Mouse (Mus musculus): Measurements from ENCODE around the gene Calhm1. TPM values are rescaled to one million over a fixed set of nuclear protein-coding genes. Genes with fewer than 3 reads are reported as not detected.
"Not testable (repeated sequence)": the region's sequence is repeated elsewhere in the genome, so short reads cannot be mapped to it uniquely, and the experiment has no call there.

Calhm1 gene
- total RNA-seq, 2 experiments from 2014 or later: not detected

DNA sequence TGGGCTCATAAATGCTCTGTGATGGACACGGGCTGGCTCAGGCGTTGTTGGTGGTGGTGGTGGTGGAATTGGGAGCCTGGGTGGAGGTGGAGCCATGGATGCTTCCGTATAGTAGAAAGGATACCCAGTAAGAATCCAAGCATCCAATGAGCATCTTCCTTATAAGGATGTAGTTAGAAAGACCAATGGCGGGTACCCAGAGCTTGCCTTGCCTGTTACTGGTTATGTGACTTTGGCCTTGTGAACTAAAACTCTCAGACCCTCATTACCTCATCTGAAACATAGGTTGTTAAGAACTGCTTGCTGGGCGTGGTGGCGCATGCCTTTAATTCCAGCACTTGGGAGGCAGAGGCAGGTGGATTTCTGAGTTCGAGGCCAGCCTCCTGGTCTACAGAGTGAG is 9.7 kb upstream of the Calhm1 start:
- DNase-seq: no peak

DNA sequence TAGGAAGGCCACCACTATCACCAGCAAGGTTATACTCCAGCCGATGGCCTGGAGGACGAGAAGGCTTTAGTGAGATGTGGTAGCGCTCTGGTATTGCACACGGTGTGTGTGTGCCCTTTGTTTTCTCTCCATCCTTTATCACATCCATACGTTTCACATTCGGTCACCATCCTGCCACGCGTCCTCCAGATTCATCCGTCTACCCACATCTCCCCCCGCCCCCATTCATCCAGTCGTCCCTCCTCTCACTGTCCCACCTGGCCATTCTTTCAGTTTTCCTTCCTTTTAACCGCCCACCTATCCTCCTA is 8.0 kb upstream of the Calhm1 start:
- no peak for DNase-seq

DNA sequence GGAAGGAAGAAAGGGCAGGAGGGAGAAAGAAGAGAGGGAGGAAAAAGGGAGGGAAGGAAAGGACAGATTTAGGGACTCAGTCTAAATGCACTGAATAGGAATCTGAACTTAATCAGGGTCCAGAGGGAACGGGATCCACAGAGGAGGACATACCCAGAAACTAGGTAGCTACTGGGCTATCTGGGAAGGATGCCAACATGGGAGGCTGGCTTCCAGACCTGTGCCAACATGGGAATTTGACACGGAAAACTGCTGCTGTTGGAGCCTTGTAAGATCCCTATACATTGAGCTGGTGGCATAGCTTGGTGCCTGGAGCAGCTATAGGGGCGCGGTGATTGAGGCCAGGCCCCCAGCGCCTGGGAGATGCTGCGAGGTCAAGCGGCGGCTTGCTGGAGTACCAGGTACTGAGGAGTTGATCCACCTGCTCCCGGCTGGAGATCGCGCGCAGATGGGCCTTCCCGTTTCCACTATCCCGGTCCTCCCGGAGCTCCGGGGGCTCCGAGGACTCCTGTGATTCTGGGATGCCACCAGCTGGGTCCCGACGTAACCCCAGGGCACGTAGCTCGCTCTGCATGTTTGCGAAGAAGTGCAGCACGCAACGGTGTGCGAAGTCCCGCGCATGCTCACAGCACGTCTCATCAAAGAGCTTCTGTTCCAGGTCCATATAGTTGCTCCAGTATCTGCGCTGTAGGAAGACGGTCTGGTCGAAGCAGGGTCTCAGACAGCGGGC is 7.4 kb upstream of the Calhm1 start:
- no peak for DNase-seq

DNA sequence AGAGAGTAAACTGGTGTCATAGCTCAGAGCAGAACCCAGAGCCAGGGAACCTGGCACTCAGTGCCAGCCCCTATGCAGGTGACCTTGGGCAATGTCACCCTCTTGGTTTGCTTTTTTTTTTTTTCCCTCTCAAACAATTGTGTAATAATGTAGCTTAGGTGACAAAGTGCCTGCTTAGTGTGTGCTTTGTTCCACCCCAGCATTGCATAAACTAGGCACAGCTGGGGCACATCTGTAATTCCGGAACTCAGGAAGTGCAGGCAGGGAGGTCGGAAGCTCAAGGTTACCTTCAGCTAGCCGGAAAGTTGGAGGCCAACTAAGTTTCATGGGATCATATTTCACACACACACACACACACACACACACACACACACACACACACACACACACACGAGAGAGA is 5.8 kb upstream of the Calhm1 start:
- peak in 1 of 2 experiments; percentile 39 for DNase-seq

DNA sequence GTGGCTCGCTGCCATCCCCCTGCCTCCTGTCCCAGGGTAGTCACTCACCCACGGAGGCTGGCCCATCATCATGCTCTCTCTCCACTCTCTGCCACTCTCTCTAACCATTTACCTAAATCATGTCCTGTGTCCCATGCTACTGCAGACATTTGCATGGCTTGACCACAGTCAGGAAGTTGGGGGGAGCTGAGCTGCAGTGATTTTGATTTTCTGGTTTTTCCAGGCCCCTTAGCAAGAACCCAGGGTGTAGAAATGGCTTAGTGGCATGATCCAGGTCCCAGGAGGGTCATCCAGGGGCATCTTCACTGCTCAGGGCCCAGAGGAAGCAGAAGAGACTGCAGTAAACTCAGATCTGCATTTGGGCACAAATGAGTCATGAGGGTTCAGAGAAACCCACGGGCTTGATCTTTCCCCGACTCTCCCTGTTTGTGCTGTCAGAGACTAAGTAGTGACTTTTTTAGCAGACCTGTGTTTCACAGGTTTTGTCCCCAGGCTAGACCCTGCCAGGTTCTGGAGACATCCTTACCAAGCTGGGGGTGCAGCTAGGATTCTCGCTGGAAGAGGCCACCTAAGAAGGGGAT is 4.3 kb upstream of the Calhm1 start:
- DNase-seq: no peak

DNA sequence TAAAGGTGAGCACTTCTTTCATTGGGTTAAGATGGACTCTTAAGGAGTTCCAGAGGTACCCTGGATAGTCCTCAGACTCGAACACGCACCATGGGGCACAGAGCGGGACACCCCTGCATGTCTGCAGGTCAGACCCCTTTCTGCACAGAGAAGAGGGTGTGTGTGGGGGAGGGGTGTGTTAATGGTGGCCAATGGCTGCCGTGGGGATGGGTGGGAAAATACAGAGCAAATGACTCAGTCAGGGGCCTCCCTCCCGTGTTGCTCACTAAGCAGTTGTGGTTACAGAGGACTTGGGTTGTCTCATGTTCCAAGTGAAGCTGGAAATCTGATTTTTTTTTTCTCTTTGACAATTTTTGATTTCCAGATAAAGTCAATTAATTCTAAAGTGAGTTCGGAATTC is 1.6 kb downstream of the Calhm1 start:
- DNase-seq: no peak

DNA sequence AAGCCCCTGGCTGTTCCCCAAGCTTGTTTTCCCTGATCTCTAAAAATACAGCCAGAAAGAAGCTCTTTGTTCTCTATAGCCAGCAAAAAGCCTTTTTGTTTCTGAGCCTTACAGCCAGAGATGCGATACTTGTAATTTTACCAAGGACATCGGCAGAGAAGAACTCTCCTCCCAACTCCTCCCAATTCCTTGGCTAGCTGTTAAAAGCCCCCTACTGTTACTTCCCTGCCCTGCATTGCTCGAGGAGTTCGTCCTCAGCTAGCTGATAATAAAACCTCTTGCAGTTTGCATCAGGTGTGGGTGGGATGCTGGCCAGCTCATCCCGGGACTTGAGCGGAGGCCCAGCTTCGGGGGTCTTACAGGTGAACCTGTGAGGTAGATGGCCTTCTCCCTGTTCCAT is 4.4 kb downstream of the Calhm1 start:
- not testable (repeated sequence) for DNase-seq

DNA sequence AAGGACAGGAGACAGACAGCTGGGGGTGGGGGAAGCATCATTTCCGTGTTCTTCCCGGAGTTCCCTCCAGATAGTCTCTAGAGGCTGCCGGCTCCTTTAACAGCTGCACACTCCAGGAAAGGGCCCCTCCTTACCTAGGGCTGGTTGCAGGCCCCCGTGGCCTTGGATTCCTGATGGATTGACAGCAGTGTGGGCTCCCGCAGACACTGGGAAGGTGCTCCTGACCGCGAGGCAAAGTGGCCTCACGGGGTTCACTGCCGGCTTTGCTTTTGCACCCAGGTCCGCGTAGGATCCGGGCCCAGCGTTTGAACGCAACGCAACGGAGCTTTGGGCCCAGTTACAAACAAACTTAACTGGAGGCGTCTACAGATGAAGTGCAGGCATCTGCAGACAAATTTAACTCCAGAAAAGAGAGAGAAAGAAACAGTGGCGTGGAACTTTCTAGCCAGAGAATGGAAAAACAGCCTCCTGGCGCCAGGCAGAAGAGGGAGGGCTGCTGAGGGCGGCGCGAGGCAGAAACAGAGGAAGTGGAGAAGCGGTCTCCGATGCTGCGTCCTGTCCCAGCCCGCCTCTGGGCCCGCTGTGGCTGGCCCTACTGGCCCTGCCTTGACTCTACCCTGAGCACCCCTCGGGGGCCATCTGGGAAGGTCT is 6.2 kb downstream of the Calhm1 start, which contains the start of gene Calhm2:
Gene Calhm2, minus strand, starts transcription at position 524 of the 651 bp plus-strand sequence.
- DNase-seq: peak; percentile 62 to 73

DNA sequence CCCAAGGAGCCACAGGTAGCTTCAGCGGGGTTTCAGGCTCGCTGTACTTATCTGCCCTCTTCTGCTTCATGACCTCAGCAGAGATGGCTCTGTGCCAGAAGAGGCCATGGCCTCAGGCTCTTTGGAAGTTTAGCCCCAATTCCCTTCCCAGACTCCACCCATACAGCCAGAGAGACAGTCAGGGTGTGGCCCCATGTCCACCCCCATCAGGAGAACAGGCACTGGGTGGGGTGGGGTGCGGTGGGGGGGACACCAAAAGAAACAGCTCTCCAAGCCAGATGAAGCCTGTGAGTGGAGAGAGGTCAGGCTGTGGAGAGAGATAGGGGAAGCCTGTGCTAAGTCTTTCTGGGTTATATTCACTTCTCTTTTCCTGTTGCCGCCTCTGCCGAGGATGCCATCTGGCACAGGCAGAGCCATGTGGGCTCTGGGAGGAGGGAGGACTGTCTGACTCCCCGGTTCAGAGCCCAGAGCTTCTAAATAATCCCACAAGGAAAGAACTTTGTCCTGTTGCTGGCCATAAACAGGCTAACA is 6.9 kb downstream of the Calhm1 start:
- DNase-seq: peak; percentile 61 to 75

DNA sequence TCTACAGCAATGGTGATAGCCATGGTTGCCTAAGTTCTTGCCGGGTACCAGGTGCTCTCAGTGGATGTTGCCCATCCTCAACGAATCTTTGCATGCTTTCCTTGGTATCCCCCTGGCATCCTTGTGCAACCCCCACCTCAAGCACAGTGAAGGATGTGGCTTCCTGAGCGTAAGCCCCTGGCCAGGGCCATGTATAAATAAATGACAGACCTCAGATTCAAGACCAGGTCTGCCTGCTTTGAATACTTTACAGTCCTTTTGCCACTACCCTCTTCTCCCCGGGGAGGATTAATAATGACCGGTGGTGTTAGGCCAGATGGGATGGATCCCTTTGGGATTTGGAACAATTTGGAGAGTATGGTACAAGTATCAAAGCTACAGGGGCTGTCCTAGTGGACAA is 7.9 kb downstream of the Calhm1 start:
- no peak for DNase-seq

DNA sequence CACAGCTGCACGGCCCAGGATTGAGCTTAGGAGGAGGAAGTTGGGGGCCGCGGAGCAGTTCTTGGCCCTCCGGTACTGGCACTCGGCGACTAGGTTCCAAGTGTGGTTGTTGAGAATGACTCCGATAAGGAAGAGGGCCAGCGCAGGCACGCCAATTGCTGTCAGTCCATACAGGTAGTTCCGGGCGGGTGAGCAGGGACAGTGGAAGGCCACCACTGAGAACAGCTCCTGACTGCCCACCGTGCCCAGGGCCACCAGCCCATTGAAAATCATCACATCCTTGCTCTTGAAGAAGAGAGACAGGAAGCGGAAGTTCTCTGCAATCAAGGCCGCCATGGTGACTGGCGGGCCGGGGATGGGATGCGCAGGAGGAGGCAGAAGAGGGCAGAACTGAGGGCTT is 8.5 kb downstream of the Calhm1 start:
- no peak for DNase-seq

DNA sequence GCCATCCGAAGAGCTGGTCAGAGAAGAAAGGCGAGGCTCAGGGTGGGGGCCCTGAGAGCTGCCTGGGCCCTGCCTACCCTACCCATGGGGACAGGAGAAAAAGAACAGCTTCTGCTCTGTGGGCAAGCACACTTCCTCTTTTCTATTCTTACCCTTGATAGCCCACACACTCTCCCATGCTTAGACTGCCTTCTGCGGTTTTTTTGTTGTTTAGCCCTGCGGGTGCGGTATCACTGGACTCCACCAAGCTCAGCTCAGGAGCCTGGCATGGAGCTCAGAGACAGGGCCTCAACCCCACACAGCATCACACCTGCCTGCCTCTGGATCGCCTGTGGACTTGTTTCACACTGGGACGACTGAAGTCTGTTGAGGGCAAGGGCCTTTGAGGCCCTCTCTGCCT is 10.9 kb downstream of the Calhm1 start:
- DNase-seq: no peak

DNA sequence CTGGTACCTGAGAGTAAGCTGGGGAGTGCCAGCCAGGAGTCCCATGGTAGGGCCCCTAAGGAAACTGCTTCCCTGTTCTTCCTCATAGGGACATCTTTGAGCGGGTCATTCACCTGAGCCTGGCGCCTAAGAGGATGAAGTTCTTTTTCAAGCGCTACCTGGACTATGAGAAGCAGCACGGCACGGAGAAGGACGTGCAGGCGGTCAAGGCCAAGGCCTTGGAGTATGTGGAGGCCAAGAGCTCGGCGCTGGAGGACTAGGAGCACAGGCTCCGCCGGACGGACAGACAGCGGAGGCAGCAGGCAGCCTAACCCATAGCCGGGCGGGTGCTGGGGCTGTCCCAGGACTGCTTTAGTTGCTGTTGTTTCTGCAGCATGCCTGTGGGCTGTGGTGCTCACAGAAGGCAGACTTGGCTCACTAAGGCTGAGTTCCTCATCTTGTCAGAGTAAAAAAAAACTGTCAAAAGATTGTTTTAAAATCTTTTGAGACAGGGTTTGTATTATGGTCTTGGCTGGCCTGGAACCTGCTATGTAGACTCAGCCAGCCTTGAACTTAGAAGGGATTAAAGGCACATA is 13.4 kb downstream of the Calhm1 start:
- DNase-seq: peak; percentile 39 to 44

DNA sequence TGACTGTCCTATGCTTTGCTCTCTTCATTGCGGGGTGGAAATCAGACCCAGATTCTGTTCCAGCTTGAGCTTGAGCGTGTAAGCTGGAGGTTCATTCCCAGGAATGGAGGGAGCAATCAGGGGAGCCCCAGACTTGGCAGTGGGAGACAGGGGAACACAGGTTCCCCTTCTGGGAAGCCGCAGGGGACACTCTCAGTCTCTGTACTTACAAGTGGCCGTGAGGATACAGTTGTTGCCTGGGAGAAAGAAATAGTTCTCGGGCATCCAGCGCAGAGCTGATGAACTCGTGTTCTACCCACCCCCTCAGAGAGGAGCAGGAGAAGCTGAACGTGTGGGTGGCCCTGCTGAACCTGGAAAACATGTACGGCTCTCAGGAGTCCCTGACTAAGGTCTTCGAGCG is 15.2 kb downstream of the Calhm1 start:
- DNase-seq: no peak

DNA sequence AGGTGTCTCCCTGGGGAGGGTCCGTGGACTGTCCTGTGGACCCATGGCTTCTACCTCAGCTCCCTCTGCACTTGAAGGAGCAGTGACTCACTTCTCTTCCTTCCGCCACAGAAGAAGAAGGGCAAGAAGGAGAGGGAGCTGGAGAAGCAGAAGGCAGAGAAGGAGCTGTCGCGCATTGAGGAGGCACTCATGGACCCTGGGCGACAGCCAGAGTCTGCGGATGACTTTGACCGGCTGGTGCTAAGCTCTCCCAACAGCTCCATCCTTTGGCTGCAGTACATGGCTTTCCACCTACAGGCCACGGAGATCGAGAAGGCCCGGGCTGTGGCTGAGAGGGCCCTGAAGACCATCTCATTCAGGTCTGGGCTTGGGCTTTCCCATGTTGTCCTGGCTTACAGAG is 15.9 kb downstream of the Calhm1 start:
- no peak for DNase-seq

DNA sequence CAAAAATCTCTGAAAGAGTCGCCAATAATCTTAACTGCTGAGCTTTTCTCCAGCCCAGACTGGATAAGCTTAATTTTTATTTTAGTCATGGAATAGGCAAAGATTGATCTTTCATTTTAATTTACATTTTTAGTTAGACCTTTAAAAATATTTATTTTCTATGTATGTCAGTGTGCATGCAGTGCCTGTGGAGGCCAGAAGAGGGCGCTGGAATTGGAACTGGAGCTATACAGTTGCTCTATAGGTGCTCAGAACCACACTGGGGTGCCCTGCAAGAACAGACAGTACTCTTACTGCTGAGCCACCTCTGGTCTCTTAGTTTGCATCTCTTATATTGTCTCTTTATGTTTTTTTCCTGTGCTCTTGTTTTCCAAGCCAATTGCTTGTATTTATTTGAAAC is 21.3 kb downstream of the Calhm1 start:
- peak in 1 of 2 experiments; percentile 39 for DNase-seq

DNA sequence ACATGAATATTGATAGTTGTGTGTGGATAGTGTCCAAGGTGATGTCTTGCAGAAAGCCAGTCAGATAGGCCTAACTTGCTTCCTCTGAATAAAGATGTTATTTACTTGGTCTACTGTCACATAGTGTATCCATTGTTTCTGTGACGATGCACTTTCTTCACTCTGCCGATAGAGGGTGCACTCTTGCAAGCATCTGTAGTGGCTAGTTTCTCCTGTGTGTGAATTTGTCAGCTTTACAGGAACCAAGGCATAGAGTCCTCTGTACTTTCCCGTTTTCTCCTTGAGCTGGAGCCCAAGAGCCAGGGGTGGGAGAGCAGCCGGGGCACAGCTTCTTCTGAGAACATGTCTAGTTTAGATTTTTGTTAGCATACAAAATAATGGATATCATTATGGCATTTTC is 23.0 kb downstream of the Calhm1 start:
- peak in 1 of 2 experiments; percentile 42 for DNase-seq

DNA sequence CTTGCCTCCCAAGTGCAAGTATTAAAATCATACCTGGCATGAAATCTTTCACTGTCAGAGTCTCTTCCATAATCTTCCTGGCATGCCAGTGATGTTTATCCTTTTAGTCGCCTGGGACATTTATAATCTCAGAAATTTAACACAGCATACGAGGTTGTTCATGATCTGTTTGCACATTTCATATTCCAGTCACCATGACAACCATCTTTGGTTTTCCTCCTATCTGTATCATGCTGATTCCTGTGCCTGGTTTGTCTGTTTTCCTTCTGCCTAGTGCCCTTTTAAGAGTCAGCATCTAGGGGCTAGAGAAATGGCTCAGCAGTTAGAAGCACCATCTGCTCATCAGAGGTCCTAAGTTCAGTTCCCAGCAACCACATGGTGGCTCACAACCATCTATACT is 25.4 kb downstream of the Calhm1 start:
- DNase-seq: no peak

DNA sequence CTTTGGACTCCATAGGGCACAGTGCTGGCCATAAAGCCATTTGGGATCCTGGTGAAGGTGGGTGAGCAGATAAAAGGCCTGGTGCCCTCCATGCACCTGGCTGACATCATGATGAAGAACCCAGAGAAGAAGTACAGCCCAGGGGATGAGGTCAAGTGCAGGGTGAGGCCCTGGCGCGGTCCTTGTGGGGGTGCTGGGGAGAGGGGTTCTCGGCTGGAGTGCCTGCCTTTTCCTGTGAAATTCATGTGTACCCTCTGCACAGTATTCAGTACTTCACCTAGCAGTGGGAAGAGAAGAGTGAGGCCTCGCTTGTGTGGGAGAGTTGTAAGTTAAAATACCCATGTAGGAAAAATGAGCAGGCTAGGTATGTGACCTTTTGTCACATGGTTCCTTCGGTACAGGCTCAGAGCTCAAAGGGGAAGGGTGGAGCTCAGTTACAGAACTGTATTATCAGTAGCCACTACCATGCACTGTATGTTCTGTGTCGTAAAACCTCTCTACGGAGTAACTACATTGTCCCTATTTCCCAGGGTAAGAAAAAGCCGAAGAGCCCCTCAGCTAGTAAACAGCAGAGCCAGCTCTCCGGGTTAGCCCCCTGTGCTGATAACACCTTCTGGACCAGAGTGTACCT is 39.3 kb downstream of the Calhm1 start:
- no peak for DNase-seq

DNA sequence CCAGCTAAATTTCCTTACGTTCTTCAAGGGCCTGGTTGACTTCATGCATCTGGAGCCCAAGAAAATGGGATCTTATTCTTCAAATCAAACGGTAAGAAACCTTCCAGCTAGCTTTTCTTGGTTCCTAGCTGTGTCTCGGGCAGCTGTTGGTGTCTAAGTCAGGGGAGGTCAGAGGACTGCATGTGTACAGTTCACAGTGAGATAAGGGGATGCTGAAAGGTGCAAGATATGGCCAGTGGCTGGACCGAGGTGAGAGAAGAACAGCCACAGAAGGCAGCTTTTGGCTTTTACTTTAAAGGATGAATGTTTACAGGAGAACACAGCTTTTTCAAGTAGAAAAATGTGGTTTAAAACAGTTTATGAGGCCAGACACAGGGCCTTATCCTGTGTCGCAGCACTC is 43.0 kb downstream of the Calhm1 start:
- DNase-seq: no peak

All from adrenal gland, postnatal 36 days (tissue).